Mouse (Mus musculus): Measurements from ENCODE around the gene Armc8. TPM values are rescaled to one million over a fixed set of nuclear protein-coding genes. Genes with fewer than 3 reads are reported as not detected.

The Armc8 gene
- total and polyA plus RNA-seq, 2 experiments from 2014 or later = 18.5 to 22.5 TPM

GRCm38 (mm10) chr9:99428601-99429331 lies 139.9 kb downstream of the Armc8 start:
- TF ChIP-seq CTCF (IDR thresholded peaks at IDR 0.05; ENCODE audit: low read depth) (no peak), EP300 (IDR thresholded peaks at IDR 0.05; ENCODE audit: low read depth) (no peak)
- Histone ChIP-seq H3K9me3 (replicated peaks; ENCODE audit: control insufficient read depth, low read length) (no peaks in the 10 kb centered on the region), H3K4me2 (ENCODE audit: low read depth, low read length) (no peak overlapping the region), H3K9ac (replicated peaks; ENCODE audit: low read depth, low read length) (no peak overlapping the region), H3K27ac (ENCODE audit: low read depth) (no peak overlapping the region), H3K36me3 (replicated peaks; ENCODE audit: control insufficient read depth, insufficient read depth, low read length) (no peaks in the 10 kb centered on the region), H3K4me1 (ENCODE audit: control insufficient read depth, insufficient read depth) (no peaks in the 10 kb centered on the region; the same call in 1 of the 2 replicates), H3K4me3 (ENCODE audit: low read depth, low read length) (no peak overlapping the region), H3K27me3 (ENCODE audit: control insufficient read depth, insufficient read depth, low read length) (no peaks in the 10 kb centered on the region)
- WGBS = 46% methylated on average over 11 of the region's 11 CpGs
- ATAC-seq (ENCODE audit: insufficient read depth, low read depth) = no peak
- no peak for DNase-seq (ENCODE audit: low spot score)

Other genes with a start within 250 kb of the Armc8 start
- gene Esyt3, start 210.3 kb downstream of the Armc8 start, total RNA-seq (2014; rRNA removed; ENCODE audit: low replicate concordance) = 0.04 and 0.12 TPM in 2 replicates
- 0.16 and 0.21 TPM in 2 replicates for gene Esyt3, start 210.3 kb downstream of the Armc8 start, polyA plus RNA-seq (2015; fragmentation: Nextera tagmentation; extraction: Ambion mirVana)
- gene Mras, start 131.5 kb downstream of the Armc8 start, total RNA-seq (2014; rRNA removed; ENCODE audit: low replicate concordance) = 13.8 and 15.8 TPM in 2 replicates
- gene Mras, start 131.5 kb downstream of the Armc8 start, polyA plus RNA-seq (2015; fragmentation: Nextera tagmentation; extraction: Ambion mirVana) = 11.9 and 13.0 TPM in 2 replicates
- gene Nme9, start 117.4 kb downstream of the Armc8 start, total RNA-seq (2014; rRNA removed; ENCODE audit: low replicate concordance) = not detected in 2 replicates
- gene Nme9, start 117.4 kb downstream of the Armc8 start, polyA plus RNA-seq (2015; fragmentation: Nextera tagmentation; extraction: Ambion mirVana) = 0.18 and 0.93 TPM in 2 replicates
- gene Dbr1, start 6.9 kb upstream of the Armc8 start, total RNA-seq (2014; rRNA removed; ENCODE audit: low replicate concordance) = 11.3 and 14.8 TPM in 2 replicates
- gene Dbr1, start 6.9 kb upstream of the Armc8 start, polyA plus RNA-seq (2015; fragmentation: Nextera tagmentation; extraction: Ambion mirVana) = 9.9 and 11.6 TPM in 2 replicates
- gene A4gnt, start 43.6 kb upstream of the Armc8 start, total RNA-seq (2014; rRNA removed; ENCODE audit: low replicate concordance) = not detected in 2 replicates
- gene A4gnt, start 43.6 kb upstream of the Armc8 start, polyA plus RNA-seq (2015; fragmentation: Nextera tagmentation; extraction: Ambion mirVana) = not detected in 2 replicates
- 25.9 and 30.5 TPM in 2 replicates for gene Dzip1l, start 60.6 kb upstream of the Armc8 start, total RNA-seq (2014; rRNA removed; ENCODE audit: low replicate concordance)
- 6.5 and 7.2 TPM in 2 replicates for gene Dzip1l, start 60.6 kb upstream of the Armc8 start, polyA plus RNA-seq (2015; fragmentation: Nextera tagmentation; extraction: Ambion mirVana)
- not detected in 2 replicates for gene Cldn18, start 148.4 kb upstream of the Armc8 start, total RNA-seq (2014; rRNA removed; ENCODE audit: low replicate concordance)
- gene Cldn18, start 148.4 kb upstream of the Armc8 start, polyA plus RNA-seq (2015; fragmentation: Nextera tagmentation; extraction: Ambion mirVana) = 0.22 TPM in 1 of 2 replicates, not detected in the other

Data from heart, postnatal 0 days (tissue).